Mouse (Mus musculus): ENCODE measurements around the gene Rab11fip4.

Rab11fip4 gene

GRCm38 (mm10) chr11:79714743-79715110 lies 123.7 kb downstream of the Rab11fip4 start:
- no peak for DNase-seq

GRCm38 (mm10) chr11:79715316-79715715 lies 124.3 kb downstream of the Rab11fip4 start:
- no peak for DNase-seq

- DNase-seq: no peak
These were observed 124.9 kb downstream of the Rab11fip4 start for GRCm38 (mm10) chr11:79715733-79716452.

- no peak for DNase-seq
These were observed 125.4 kb downstream of the Rab11fip4 start for GRCm38 (mm10) chr11:79716453-79716749.

- no peak for DNase-seq
These were observed 126.3 kb downstream of the Rab11fip4 start for GRCm38 (mm10) chr11:79717271-79717670.

- no peak for DNase-seq
These were observed 126.8 kb downstream of the Rab11fip4 start for GRCm38 (mm10) chr11:79717801-79718200.

- DNase-seq: no peak
These were observed 127.2 kb downstream of the Rab11fip4 start for GRCm38 (mm10) chr11:79718202-79718601.

GRCm38 (mm10) chr11:79718829-79719346 lies 127.9 kb downstream of the Rab11fip4 start:
- DNase-seq: no peak

GRCm38 (mm10) chr11:79720737-79721136 lies 129.7 kb downstream of the Rab11fip4 start:
- no peak for DNase-seq

- no peak for DNase-seq
These were observed 131.8 kb downstream of the Rab11fip4 start for GRCm38 (mm10) chr11:79722811-79723210.

GRCm38 (mm10) chr11:79725005-79725404 lies 134.0 kb downstream of the Rab11fip4 start:
- DNase-seq: no peak

- DNase-seq: peak; percentile 91
These were observed 138.4 kb downstream of the Rab11fip4 start for GRCm38 (mm10) chr11:79729231-79730047.

GRCm38 (mm10) chr11:79730462-79730861 lies 139.4 kb downstream of the Rab11fip4 start:
- DNase-seq: no peak

GRCm38 (mm10) chr11:79731476-79731875 lies 140.5 kb downstream of the Rab11fip4 start:
- no peak for DNase-seq

- no peak for DNase-seq
These were observed 142.0 kb downstream of the Rab11fip4 start for GRCm38 (mm10) chr11:79733013-79733412.

GRCm38 (mm10) chr11:79736232-79737006 lies 145.4 kb downstream of the Rab11fip4 start:
- DNase-seq: no peak

- DNase-seq: no peak
These were observed 146.2 kb downstream of the Rab11fip4 start for GRCm38 (mm10) chr11:79737126-79737697.

GRCm38 (mm10) chr11:79737865-79738502 lies 147.0 kb downstream of the Rab11fip4 start:
- no peak for DNase-seq

- no peak for DNase-seq
These were observed 147.9 kb downstream of the Rab11fip4 start for GRCm38 (mm10) chr11:79738725-79739558.

- DNase-seq: no peak
These were observed 149.9 kb downstream of the Rab11fip4 start for GRCm38 (mm10) chr11:79740740-79741512.
